Mouse (Mus musculus) limb, embryonic 14.5 days (tissue): Measurements from ENCODE around the gene Gm29110. TPM values are rescaled to one million over a fixed set of nuclear protein-coding genes. Genes with fewer than 3 reads are reported as not detected.
"Not testable (repeated sequence)": the region's sequence is repeated elsewhere in the genome, so short reads cannot be mapped to it uniquely, and the experiment has no call there.

ENCODE experiments used
- ATAC-seq: fragments of 200-750 bp; cut with Nextera tagmentation; 2 replicates; pipeline ENCODE4 v1.8.0; 2017; ENCODE audit warnings: low read depth, moderate number of reproducible peaks, moderate TSS enrichment; ENCODE audit not compliant: low FRiP score
- DNase-seq: peaks from one replicate; pipeline ENCODE4 v3.0.0-alpha.2; 2015; ENCODE audit warnings: low spot score
- H3K27ac ChIP-seq: fragments of 300-500 bp; sonication (generic); replicated peaks from 2 replicates; pipeline ENCODE4 v1.5.1; 2014; ENCODE audit warnings: low read depth, mild to moderate bottlenecking, low read length, moderate library complexity, mixed read lengths
- H3K27me3 ChIP-seq: fragments of 300-500 bp; sonication (generic); 2 replicates; pipeline ENCODE4 v1.6.1; 2014; ENCODE audit warnings: low read length, mixed read lengths; ENCODE audit not compliant: control insufficient read depth, insufficient read depth
- H3K36me3 ChIP-seq: fragments of 300-500 bp; sonication (generic); 2 replicates; pipeline ENCODE4 v1.6.1; 2014; ENCODE audit warnings: mild to moderate bottlenecking, low read length, moderate library complexity, mixed read lengths; ENCODE audit not compliant: control insufficient read depth, insufficient read depth
- H3K4me1 ChIP-seq: fragments of 300-500 bp; sonication (generic); 2 replicates; pipeline ENCODE4 v1.6.1; 2014; ENCODE audit warnings: antibody characterized with exemption, low read length, mixed read lengths; ENCODE audit not compliant: control insufficient read depth, insufficient read depth
- H3K4me2 ChIP-seq: fragments of 300-500 bp; sonication (generic); replicated peaks from 2 replicates; pipeline ENCODE4 v1.6.1; 2014; ENCODE audit warnings: low read depth, mild to moderate bottlenecking, low read length, moderate library complexity; ENCODE audit not compliant: severe bottlenecking
- H3K4me3 ChIP-seq: fragments of 300-500 bp; sonication (generic); replicated peaks from 2 replicates; pipeline ENCODE4 v1.5.1; 2014; ENCODE audit warnings: low read length
- H3K9ac ChIP-seq: fragments of 300-500 bp; sonication (generic); 2 replicates; pipeline ENCODE4 v1.6.1; 2014; ENCODE audit warnings: mild to moderate bottlenecking, low read depth, low read length, moderate library complexity; ENCODE audit not compliant: severe bottlenecking
- H3K9me3 ChIP-seq: fragments of 300-500 bp; sonication (generic); 2 replicates; pipeline ENCODE4 v1.6.1; 2016; ENCODE audit warnings: low read length; ENCODE audit not compliant: control insufficient read depth
- WGBS: fragments of 180-500 bp; shearing (Covaris S2); extraction: QIAGEN DNeasy Blood & Tissue Kit; methylation state at CpG from one replicate; pipeline ENCODE4 v1.1.7; 2014; 5-methylcytosine and 5-hydroxymethylcytosine counted together
- polyA plus RNA-seq, 2 experiments: library from polyadenylated mRNA; depleted of rRNA in 1 of 2; stranded (reverse) in 1 of 2; unstranded in 1 of 2; fragments of >200 nt; fragmentation: Nextera tagmentation in 1 of 2; extraction: Ambion mirVana in 1 of 2; gene quantifications; 2 replicates each; pipeline versions ENCODE4 v1.2.1 to v1.2.3; 2012 to 2014

Gene Gm29110
- polyA plus RNA-seq (2012; rRNA removed) (not detected in 2 replicates), polyA plus RNA-seq (2014; fragmentation: Nextera tagmentation; extraction: Ambion mirVana) (not detected in 2 replicates)

DNA sequence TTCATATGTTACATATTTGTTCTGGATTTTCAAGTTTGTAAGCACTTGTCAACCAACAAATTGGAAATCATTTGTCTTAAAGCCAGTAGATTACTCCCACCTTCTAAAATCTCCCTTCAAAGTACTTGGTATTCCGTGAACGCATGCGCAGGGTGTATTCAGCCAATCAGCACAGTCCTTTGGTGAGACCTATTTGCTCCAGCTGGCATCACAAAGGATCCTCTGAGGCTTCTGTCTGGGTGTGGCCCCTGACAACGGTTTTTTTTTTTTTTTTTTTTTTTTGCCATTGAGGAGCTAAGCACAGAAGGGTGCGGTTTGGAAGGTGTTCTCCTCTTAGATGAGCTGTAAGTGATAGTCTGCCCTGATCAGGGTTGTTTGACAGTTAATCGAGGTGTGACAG, at the start of gene Gm29110:
Gene Gm29110 (plus strand): TSS at position 301 of the 400 bp plus-strand sequence.
- not testable (repeated sequence) for DNase-seq, ATAC-seq, H3K27me3 ChIP-seq, H3K9me3 ChIP-seq, H3K36me3 ChIP-seq, H3K27ac ChIP-seq, H3K9ac ChIP-seq, H3K4me1 ChIP-seq, H3K4me3 ChIP-seq, H3K4me2 ChIP-seq
- no CpG with 5 or more reads among the region's 6 CpGs for WGBS

Other genes starting within 250 kb of the Gm29110 start
- not detected in 2 replicates for gene Gm21913, start 153.4 kb downstream of the Gm29110 start, polyA plus RNA-seq (2012; rRNA removed)
- gene Gm21913, start 153.4 kb downstream of the Gm29110 start, polyA plus RNA-seq (2014; fragmentation: Nextera tagmentation; extraction: Ambion mirVana), result not detected in 2 replicates